Comparison of ENCODE assay signal across 18 mouse cellular contexts in the genomic region with DNA sequence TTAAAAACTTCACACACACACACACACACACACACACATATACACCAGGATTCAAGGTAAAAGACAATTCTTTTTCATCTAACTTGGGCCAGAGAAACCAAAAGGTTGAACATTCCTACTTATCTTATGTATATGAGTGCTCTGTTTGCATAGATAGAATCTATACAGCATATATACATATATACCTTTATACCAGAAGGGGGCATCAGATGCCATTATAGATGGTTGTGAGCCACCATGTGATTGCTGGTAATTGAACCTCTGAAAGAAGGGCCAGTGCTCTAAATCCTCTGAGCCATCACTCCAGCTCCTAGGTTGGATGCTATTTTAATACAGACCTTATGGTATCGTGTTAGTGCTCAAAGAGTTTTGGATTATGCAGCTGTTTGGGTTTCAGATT. TPM values are rescaled to one million over a fixed set of nuclear protein-coding genes. Genes with fewer than 3 reads are reported as not detected.
A peak's percentile ranks its signal among the peaks of the same experiment; 100 is the strongest.
DNase-seq lines count a peak whose midpoint lies in the region; ATAC-seq and TF ChIP-seq lines count a peak whose summit lies in the region.
"Had no signal": no experiment of that assay in that cellular context is flagged by ENCODE, and none has a peak within 500 bp of the region (broad histone marks: within the 10 kb centered on the region; RNA-seq: fewer than 3 reads in every experiment).

No protein-coding gene starts in this region.

- in situ Hi-C loops in Patski (cut with MboI; ENCODE audit: low pct_unique_long_range_greater_than_20kb) = no loop called here

- POLR2A ChIA-PET in Patski (lab: Charles Lee) = no interaction called here

- DNase-seq in layer of hippocampus, adult 2 months (ENCODE audit: low spot score in 2 of 2) = no peak
- no peak for DNase-seq in layer of hippocampus, postnatal 10 days (ENCODE audit: low spot score in 2 of 2)
- DNase-seq in CD4-positive helper T cell, adult 2 months (ENCODE audit: low read depth, low spot score) = peak; percentile 19
- no peak for DNase-seq in Patski (ENCODE audit: low read depth, low spot score)
- peak; percentile 35 for DNase-seq in naive thymus-derived CD4-positive, alpha-beta T cell, adult 2 months (ENCODE audit: low read depth)
- DNase-seq in urinary bladder, adult 2 months (ENCODE audit: low spot score) = no peak
- DNase-seq in T-cell, adult 2 months (ENCODE audit: low spot score) = no peak
- DNase-seq: adrenal gland, adult 2 months; cerebellum, adult 18-20 months; heart, postnatal 36 days; kidney, postnatal 10 days; layer of hippocampus, adult 9-11 months; liver; lung, postnatal 10 days; thymus, postnatal 25 days had no signal

- no peak overlapping the region for H3K4me3 ChIP-seq in layer of hippocampus, adult 2 months
- H3K4me3 ChIP-seq: forebrain, embryonic 15.5 days; midbrain, embryonic 10.5 days had no signal

- peaks cover 27% of the 10 kb centered on the region for H3K27me3 ChIP-seq in Patski
- H3K27me3 ChIP-seq: forebrain, embryonic 15.5 days had no signal

- H3K27ac ChIP-seq in layer of hippocampus, adult 2 months = no peak overlapping the region
- H3K27ac ChIP-seq: forebrain, embryonic 15.5 days; midbrain, embryonic 10.5 days had no signal

- peak; percentile 38 for TF ChIP-seq CTCF in layer of hippocampus, adult 2 months (conservative IDR thresholded peaks at IDR 0.05)
- peak; percentile 36 for TF ChIP-seq CTCF in Patski (IDR thresholded peaks at IDR 0.05)

- ATAC-seq in Patski = no peak
- ATAC-seq: forebrain, embryonic 15.5 days; hindbrain, embryonic 16.5 days had no signal

- CTCF ChIA-PET in Patski (lab: Charles Lee) = interaction anchor here (1.0 kb wide), 1 partner anchor 11 kb away, joined by 3 read pairs; no protein-coding TSS in a partner anchor

RNA-seq across cellular contexts. Expression of gene Klhl7, which starts 12.0 kb away (rescaled TPM):
- 10 to 100 TPM; 93.4 to 96.9 TPM for total RNA-seq in layer of hippocampus, adult 2 months (2021)
- 100 to 1,000 TPM; 128 to 135 TPM for total RNA-seq in layer of hippocampus, postnatal 10 days (2021)
- polyA plus RNA-seq in Patski (2021) = 40.1 TPM
- 30.1 and 30.8 TPM in 2 replicates for polyA plus RNA-seq in urinary bladder, adult 2 months (2012; rRNA removed)

RNA-seq across cellular contexts. Expression of gene Fam126a, which starts 58.0 kb away (rescaled TPM):
- 10 to 100 TPM; 24.8 to 28.4 TPM for total RNA-seq in layer of hippocampus, adult 2 months (2021)
- total RNA-seq in layer of hippocampus, postnatal 10 days (2021) = 10 to 100 TPM; 38.9 to 40.4 TPM
- 29.9 TPM for polyA plus RNA-seq in Patski (2021)
- polyA plus RNA-seq in urinary bladder, adult 2 months (2012; rRNA removed) = 16.7 and 17.6 TPM in 2 replicates

Comparison
In these comparisons a context has a peak if more than half of its experiments do, and no peak if none do; other contexts are left out.
1. DNase-seq: peak in CD4-positive helper T cell, adult 2 months (single experiment) and naive thymus-derived CD4-positive, alpha-beta T cell, adult 2 months (single experiment); none in layer of hippocampus, adult 2 months (0 of 2), layer of hippocampus, postnatal 10 days (0 of 2), Patski (single experiment), urinary bladder, adult 2 months (single experiment) and T-cell, adult 2 months (single experiment).